Mouse (Mus musculus): Measurements from ENCODE around the gene Msl3l2. TPM values are rescaled to one million over a fixed set of nuclear protein-coding genes. Genes with fewer than 3 reads are reported as not detected.

The Msl3l2 gene
- 10 to 100 TPM in 3 of 4 experiments, 1 to 10 TPM in 1; 8.6 to 16.4 (median 14.6) TPM for total RNA-seq (2022)

DNA sequence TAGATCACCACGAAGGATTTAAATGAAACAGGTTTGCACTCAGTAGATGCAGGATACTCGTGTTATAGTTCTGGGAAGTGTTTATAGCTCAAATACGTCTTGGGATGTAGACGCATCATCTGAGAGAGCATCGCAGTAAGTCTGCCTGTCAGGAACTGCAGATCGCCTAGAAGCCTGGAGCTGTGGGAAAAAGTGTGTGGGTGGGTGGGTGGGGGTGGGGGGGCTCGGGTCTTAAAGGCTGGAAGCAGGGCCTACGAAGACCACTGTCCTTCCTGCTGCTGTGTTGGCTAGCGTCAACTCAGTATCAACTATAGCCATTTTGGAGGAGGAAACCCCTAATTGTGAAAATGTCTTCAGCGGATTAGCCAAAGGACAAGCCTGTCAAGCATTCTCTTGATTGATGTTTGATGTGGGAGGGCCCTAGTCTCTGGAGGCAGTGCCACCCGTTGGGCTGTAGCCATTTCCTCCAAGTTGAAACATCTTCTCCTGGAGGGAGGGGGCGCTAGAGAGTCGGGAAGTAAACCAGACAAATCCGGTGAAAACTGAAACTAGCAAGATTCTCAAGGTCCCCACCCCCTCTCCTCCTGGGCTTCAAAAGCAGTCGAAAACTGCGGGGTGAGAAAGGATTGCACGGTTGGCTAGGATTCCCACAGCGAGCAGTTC, at the start of gene Msl3l2:
Gene Msl3l2, plus strand, starts transcription at position 585 of the 663 bp plus-strand sequence.
- DNase-seq (ENCODE audit: low spot score in 2 of 2), result peak; percentile 54 to 90

DNA sequence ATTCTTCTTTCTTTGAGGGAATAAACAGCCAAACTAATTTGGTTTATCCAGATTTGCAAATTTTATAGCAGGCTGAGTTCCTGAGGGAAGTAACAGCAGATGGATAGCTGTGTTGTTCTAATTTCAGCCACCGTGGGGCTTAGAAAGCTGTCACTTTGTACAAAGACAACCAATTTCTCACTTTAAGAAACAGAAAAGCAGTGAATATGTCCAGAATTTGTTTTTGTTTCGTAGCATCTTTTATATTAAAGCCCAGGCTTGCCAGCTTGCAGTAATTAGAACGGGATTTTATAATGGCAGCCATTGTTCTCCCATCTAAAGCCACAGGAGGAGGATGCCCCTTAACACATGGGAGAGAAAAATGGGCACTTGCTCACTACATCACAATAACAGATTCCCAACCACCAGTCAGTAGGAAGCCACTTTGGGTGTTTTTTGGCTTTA, 47.7 kb upstream of the Msl3l2 start:
- no peak for DNase-seq (ENCODE audit: low spot score in 2 of 2)

DNA sequence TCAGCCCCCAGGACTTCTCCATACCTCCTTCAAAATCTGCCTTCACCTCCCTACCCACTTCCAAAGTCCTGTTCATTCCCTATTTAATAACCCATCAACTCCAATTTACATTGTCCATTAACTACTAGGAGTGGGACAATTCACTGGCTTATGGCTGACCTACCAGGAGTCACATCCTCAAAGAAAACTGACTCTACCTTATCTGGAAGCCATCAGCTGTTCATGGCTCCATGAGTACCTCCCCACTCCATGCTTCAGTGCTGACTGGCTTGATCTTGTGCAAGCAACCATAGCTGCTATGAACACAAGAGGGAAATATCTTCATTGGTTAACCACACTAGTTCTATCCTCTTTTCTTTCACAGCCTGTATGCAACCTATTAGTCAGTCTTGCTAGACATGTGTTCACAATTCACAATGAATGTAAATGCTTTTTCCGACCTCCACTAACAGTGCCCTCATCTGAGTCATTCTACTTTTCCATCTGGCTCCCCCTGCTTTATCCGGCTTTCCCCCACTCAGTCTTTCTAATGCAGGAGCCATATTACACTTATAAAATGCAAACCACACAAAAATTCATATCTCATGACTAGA, 45.4 kb upstream of the Msl3l2 start:
- no peak for DNase-seq (ENCODE audit: low spot score in 2 of 2)

DNA sequence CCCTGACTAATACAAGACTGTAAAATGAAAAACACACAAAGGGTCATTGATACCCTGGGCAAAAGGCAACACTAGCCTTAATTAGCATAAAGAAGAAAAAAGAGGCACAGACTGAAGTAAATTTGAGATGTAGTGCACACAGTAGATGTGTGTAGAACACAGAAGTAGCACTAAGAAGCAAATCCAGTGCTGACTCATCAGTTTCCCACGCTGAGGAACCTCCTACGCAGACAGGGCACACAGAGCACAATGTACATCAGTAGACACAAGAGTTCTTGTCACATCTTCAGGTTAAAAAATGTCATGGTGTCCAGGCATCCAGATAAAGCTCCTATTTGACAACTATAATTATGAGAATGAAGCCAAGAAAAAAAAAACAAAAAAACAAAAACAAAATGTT, 44.0 kb upstream of the Msl3l2 start:
- DNase-seq (ENCODE audit: low spot score in 2 of 2), result peak in 1 of 2 experiments; percentile 39

DNA sequence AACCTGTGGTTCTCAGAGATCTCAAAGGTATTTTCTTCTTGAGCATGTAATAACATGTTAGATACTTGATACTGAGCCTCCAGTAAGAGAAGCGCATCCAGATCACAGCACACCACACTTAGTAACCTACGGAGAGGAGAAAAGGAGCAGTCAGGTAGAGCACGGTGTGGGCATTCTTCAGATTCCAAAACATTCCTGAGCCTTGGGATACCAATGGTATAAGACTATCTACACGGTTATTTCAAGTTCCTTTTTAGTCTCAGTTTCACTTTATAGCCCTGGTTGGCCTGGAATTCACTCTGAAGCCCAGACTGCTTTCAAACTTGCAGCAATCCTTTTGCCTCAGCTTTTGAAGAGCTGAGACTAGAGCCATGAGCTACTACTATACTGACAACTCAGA, 17.0 kb upstream of the Msl3l2 start:
- no peak for DNase-seq (ENCODE audit: low spot score in 2 of 2)

DNA sequence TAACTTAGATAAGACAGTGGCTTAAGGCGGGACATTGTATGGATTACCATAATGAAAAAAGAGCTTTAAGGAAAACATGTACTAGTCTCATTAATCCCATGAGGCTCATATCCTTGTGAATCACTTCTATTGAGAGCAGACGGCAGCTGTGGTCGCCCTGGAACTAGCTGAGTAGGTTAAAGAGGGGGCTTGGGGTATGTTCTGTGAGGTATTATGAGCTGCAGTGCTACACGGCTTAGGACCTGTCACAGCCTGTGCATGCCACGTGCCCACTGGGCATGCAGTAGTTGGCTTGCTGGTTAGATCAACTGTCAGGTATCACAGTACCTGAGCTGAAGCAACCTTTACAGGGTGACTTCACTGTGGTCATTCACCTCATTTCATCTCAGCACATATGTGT, 12.1 kb upstream of the Msl3l2 start:
- DNase-seq (ENCODE audit: low spot score in 2 of 2), result no peak

DNA sequence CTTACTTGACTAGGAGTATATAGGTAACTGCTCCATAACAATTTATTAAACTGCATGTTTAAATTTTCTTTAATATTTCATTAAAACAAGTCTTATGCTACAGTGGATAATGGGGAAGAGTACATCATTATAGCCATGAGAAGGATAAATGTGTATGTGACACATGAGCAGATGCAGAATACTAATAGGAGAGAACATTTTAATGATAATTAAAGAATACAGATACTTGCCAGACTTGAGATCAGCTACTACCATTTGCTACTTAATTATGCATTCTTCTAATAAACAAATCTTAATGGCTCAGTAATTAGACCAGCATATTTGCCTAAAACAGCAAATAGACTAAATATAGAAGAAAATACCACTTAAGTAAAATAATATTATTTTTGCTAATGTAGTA, 10.0 kb upstream of the Msl3l2 start:
- DNase-seq (ENCODE audit: low spot score in 2 of 2), result no peak

DNA sequence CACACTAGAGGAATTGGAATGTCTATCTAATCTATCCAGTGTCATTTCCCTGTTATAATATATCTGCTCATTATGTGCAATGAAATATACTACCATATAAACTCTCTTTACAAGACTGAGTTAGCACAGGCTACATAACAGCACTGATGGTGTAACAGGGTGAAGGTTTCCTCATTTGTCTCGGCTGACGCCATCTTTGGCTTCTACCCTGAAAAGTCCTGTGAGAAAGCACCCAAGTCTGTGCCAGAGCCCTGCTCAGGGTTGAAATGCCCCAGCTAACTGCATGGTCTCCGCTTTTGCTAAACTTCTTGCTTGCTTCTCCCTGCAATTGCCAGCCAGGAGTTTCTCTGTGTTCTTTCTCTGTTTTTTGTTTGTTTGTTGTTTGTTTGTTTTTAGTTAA, 7.6 kb upstream of the Msl3l2 start:
- no peak for DNase-seq (ENCODE audit: low spot score in 2 of 2)

DNA sequence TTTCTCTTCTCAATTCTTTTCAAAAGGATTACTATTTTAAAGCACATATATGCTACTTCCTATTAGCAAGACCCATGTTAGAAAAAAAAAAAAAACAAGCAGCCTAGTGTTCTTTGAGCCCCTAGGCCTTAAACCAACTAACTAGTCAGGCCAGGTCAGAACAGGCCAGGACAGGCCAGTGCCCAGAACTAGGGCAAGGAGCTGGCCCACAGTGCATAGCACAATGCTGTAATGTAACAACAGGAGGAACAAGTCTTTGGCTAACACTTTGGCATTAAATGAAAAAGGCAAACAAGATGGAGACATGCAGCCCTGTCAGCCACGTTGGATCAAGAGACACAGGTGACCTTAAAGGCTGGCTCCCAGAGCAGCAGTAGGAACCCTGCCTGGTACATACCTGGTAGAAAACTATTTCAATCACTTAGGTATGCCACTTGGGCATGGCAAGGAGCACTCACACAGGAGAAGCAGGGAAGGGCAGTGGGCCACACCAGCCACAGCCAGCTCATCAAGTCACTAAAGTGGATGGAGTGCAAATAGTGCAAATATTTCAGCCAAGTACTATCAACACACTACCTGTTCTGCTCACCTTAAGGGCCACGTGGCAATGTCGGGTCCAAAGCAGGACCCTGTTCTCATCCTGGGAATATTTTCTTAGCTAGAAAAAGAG, 6.9 kb upstream of the Msl3l2 start:
- no peak for DNase-seq (ENCODE audit: low spot score in 2 of 2)

DNA sequence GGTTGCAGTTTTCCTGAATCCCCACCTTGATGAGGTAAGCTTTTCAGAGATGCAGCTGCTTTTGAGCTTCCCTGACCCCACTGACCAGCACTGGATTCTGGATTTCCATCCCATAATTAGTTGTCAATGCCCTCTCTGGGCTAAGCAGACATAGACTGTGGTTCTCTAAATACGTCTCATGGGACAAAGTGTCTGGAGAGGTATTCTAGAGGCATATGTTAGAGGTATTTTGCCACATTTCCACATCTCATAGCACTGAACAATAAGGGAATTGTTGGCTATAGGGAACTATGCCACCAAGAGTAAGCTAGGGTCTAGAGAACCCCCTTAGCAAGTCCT, 248 bp downstream of the Msl3l2 start:
- no peak for DNase-seq (ENCODE audit: low spot score in 2 of 2)

DNA sequence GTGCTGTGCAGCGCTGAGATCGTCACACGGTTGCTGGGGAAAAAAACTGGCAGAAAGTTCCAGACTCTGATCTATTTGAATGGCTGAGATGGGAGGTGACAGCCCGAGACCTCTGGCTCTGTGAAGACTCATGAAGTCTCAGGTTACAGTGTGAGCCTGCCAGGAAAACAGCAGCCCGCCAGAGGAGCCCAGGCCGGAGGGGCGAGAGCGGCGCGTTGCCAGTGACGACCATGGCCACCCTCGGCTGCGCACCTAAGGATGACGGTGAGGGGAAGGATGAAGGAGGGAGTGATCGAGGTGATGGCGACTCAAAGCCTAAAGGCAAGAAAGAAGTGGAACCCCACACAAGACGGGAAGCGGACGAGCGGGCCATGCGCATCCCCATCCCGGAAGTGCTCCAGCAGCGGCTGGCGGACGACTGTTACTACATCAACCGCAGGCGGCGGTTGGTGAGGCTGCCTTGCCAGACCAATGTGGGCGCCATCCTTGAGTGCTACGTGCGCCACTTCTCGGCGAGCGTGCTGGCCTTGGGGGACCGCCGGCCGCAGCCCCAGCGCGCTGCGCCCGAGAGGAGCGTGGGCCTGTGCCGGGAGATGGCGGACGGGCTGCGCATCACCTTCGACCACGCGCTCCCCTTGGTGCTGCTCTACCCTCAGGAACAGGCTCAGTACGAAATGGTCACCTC, 8.4 kb downstream of the Msl3l2 start:
- peak; percentile 71 to 72 for DNase-seq (ENCODE audit: low spot score in 2 of 2)

DNA sequence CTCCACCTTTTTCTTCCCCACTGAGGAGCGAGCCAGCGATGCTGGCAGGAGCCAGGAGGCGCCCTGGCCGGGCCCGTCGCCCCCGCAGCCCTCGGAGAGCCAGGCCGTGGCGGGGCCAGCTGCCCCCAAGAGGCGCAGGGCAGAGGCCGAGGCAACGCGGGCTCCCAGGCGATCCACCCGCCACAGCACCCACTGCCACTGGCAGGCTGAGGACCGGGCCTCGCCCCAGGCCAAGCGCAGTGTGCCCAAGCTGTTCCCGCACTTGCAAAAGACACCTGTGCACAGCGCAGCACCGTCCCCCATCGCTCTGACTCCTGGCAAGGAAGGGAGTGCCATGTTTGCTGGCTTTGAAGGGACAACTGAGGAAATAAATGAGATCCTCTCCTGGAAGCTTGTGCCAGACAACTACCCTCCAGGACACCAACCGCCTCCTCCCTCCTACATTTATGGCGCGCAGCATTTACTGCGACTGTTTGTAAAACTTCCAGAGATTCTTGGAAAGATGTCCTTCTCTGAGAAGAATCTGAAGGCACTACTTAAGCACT, 9.0 kb downstream of the Msl3l2 start:
- DNase-seq (ENCODE audit: low spot score in 2 of 2), result peak in 1 of 2 experiments; percentile 45

DNA sequence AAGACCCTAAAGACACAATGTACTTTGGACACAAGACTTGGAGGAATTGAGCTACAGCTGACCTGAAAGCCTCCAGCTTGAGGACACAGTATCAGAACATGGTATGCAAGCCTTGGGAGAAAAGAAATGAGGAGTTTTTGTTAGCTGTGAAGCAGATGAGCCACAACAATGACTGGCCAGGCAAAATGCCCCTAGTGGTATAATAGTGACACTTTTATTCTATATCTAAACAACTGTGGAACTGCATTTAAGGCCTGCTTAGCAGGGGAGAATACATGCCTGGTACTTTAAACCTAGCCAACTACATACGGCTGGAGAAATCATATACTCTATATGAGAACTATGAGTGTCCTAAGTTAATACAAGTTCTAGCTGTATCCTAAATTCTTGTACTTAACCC, 20.3 kb downstream of the Msl3l2 start:
- no peak for DNase-seq (ENCODE audit: low spot score in 2 of 2)

DNA sequence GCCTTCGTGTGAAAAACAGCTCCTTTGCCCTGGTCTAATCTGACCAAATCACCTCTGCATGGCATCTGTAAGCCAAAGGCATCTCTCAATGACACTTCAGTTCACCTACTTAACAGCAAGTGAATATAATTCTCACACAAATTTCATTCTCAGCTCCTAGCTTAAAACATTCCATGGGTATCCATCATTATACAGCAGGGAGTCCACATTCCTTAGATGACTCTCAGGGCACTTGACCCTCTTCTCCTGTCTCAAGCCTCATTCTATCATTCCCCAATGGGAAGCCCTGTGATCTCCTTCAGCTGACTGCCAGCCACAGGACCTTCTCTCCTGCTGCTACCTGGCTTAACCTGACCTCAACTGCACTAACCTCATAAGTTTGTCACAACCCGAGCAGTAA, 22.9 kb downstream of the Msl3l2 start:
- no peak for DNase-seq (ENCODE audit: low spot score in 2 of 2)

DNA sequence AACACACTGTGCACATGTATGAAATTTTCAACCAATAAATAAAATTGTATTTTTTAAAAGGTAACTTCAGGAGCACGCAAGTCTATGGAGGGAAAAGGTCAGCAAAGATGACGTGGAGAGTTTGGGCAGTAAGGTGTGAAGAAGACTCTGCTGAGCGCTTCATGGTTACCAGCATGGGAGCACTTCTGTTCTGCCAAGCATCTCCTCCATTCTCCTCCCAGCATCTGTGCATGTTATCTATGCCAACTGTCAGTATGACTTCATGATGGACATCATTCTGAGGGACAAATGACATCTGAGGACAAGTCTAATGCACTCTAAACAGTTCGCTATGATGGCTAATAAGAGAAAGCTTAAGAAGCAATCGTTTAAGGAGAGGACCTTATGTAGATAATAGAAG, 30.5 kb downstream of the Msl3l2 start:
- DNase-seq (ENCODE audit: low spot score in 2 of 2), result no peak

DNA sequence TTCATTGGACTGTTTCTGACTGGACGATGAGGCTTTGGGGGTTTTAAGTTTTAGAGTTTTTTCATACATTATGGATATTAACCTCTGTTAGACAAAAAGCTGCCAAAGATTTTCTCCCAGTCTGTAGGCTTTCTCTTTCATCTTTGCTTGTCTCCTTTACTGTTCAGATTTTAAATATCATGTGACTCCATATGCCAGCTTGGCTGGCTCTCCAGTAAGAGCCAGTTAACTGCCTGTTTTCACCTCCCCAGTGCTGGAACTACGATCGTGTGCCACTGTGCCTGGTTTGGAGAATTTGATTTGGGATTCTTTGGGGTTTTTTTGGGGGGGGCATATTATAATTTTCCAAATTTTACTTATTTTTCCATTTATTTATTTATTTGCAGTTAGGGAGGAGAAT, 42.2 kb downstream of the Msl3l2 start:
- DNase-seq (ENCODE audit: low spot score in 2 of 2), result no peak

DNA sequence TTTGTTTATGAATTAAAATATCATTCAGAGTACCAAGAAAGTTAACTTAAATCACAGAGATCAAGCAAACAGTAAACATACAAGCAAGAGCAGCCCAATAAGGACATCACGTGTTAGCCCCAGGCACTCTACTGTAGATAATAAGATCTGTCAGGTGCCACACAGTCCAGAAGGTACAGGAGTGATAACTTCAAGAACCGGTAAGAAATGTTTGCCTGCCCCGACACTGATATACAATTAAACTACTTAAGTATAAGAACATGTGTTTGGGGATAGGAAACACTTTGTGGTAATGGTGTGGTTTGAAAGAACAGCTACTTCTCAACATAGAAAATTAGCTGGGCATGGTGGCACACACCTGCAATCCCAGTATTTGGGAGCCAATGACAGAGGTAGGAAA, 50.2 kb downstream of the Msl3l2 start:
- DNase-seq (ENCODE audit: low spot score in 2 of 2), result no peak

DNA sequence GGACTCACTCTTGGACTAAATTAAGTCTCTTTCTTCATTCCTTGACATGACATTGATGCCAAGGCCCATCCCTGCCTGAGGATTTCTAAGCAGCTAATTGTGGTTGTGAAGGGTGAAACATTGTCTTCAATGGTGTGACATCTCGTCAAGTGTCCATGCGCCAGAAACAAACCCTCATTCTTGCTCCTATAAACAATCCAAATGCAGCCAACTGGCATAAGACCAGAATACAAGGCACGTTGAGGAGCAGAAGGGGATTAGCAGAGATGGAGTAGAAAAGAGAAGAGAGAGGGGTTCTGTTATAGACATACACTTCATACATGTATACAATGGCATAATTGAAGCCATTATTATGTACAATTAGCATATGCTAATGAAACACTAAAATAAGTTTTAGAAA, 51.5 kb downstream of the Msl3l2 start:
- DNase-seq (ENCODE audit: low spot score in 2 of 2), result no peak

DNA sequence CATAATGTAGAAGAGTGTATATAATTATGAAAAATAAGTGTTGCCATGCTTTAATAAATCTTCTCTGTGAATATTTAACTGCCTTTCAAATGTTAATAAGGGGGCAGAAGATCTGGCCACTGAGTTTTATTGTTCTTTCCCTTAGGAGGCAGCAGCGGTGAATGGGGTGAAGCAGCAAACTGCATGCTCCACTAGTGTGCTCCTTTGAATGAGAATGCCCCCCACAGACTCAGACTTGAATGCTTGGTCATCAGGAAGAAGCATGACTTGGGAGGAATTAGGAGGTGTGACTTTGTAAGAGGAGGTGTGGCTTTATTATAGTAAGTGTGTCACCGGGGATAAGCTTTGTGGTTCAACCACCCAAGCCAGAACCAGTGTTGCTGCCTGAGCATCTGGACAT, 52.0 kb downstream of the Msl3l2 start:
- no peak for DNase-seq (ENCODE audit: low spot score in 2 of 2)

DNA sequence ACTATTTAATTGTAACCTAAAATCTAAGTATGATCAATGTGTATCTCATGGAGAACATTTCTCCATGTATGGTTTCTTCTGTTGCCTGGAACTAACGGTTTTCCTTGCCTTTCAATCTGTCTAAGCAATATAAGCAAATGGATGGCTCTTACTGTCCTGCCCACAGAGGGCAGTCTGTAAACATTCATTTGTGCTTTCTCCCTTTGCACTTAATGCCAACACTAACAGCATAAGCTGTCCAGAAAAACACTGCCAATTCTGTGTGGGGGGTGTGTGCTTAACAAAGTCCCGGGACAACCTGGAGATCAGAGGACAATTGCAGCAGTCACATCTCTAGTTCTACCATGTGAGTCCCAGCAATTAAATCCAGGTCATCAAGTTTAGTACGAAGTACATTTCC, 57.7 kb downstream of the Msl3l2 start:
- no peak for DNase-seq (ENCODE audit: low spot score in 2 of 2)

DNA sequence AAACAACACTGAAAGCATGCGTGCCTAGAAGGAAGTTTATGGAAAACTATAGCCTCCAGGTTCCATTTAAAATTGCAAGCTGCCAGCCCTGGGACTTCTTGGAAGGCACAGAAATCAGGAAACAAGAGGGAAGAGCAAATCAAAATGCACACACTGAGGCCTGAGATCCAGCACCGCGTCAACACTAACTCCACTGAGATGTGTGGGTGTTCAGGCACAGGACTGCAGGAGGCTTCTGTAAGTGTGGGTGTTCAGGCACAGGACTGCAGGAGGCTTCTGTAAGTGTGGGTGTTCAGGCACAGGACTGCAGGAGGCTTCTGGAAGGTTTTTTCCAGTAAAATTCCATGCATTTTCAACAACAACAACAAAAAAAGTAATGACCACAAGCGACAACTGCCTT, 59.0 kb downstream of the Msl3l2 start:
- peak in 1 of 2 experiments; percentile 41 for DNase-seq (ENCODE audit: low spot score in 2 of 2)

All from left cerebral cortex, adult 8-10 months (tissue).